ENCODE assay signal across 8 mouse cellular contexts in genomic region chr19:11820211-11820610, GRCm38 (mm10). TPM values are rescaled to one million over a fixed set of nuclear protein-coding genes. Genes with fewer than 3 reads are reported as not detected.
A peak's percentile ranks its signal among the peaks of the same experiment; 100 is the strongest.
DNase-seq lines count a peak whose midpoint lies in the region; ATAC-seq lines count a peak whose summit lies in the region.

No protein-coding gene starts in this region.

- H3K9me3 ChIP-seq in forebrain, embryonic 16.5 days (ENCODE audit: control insufficient read depth, low read length): no peaks in the 10 kb centered on the region

- peak overlapping the region; percentile 75 for H3K4me3 ChIP-seq in forebrain, embryonic 16.5 days (replicated peaks; ENCODE audit: low read length)

- peak; percentile 27 for DNase-seq in embryo, embryonic 11 days
- DNase-seq in embryo, embryonic 10 days (ENCODE audit: low spot score): no peak
- peak; percentile 63 for DNase-seq in ES-CJ7 (ENCODE audit: low read depth, low spot score)
- peak; percentile 23 for DNase-seq in lung, postnatal 36 days
- no peak for DNase-seq in spleen, adult 18-20 months
- DNase-seq in ovary, postnatal 14 days (ENCODE audit: low spot score): no peak
- DNase-seq in urinary bladder, postnatal 14 days (ENCODE audit: low spot score): no peak

- H3K27me3 ChIP-seq in forebrain, embryonic 16.5 days (replicated peaks; ENCODE audit: control insufficient read depth, insufficient read depth, low read length): peaks cover 22% of the 10 kb centered on the region

- no peaks in the 10 kb centered on the region for H3K36me3 ChIP-seq in forebrain, embryonic 16.5 days (ENCODE audit: control insufficient read depth, insufficient read depth)

- H3K4me2 ChIP-seq in forebrain, embryonic 16.5 days (ENCODE audit: low read length): peak overlapping the region; percentile 96

- no peak for ATAC-seq in forebrain, embryonic 16.5 days

- H3K9ac ChIP-seq in forebrain, embryonic 16.5 days (replicated peaks; ENCODE audit: low read depth, low read length): no peak overlapping the region

- 26% methylated on average over 6 of the region's 6 CpGs for WGBS in forebrain, embryonic 16.5 days

- H3K27ac ChIP-seq in forebrain, embryonic 16.5 days (ENCODE audit: low read length): no peak overlapping the region

- peaks cover 20% of the 10 kb centered on the region for H3K4me1 ChIP-seq in forebrain, embryonic 16.5 days (replicated peaks; ENCODE audit: control insufficient read depth, insufficient read depth, low read length)

RNA-seq across cellular contexts. Expression of gene Stx3, which starts 1.0 kb away (rescaled TPM):
- polyA plus RNA-seq in forebrain, embryonic 16.5 days (2015; fragmentation: Nextera tagmentation; extraction: Ambion mirVana): 10.5 and 14.9 TPM in 2 replicates

RNA-seq across cellular contexts. Expression of gene Olfr1417, which starts 18.8 kb away (rescaled TPM):
- not detected in 2 replicates for polyA plus RNA-seq in forebrain, embryonic 16.5 days (2015; fragmentation: Nextera tagmentation; extraction: Ambion mirVana)

RNA-seq across cellular contexts. Expression of gene Olfr1418, which starts 40.7 kb away (rescaled TPM):
- polyA plus RNA-seq in forebrain, embryonic 16.5 days (2015; fragmentation: Nextera tagmentation; extraction: Ambion mirVana): not detected in 2 replicates

RNA-seq across cellular contexts. Expression of gene Mrpl16, which starts 50.0 kb away (rescaled TPM):
- 39.7 and 42.4 TPM in 2 replicates for polyA plus RNA-seq in forebrain, embryonic 16.5 days (2015; fragmentation: Nextera tagmentation; extraction: Ambion mirVana)

RNA-seq across cellular contexts. Expression of gene Olfr1419, which starts 54.7 kb away (rescaled TPM):
- not detected in 2 replicates for polyA plus RNA-seq in forebrain, embryonic 16.5 days (2015; fragmentation: Nextera tagmentation; extraction: Ambion mirVana)

Comparison
In these comparisons a context has a peak if more than half of its experiments do, and no peak if none do; other contexts are left out.
1. DNase-seq: peak in embryo, embryonic 11 days (single experiment), ES-CJ7 (single experiment) and lung, postnatal 36 days (single experiment); none in embryo, embryonic 10 days (single experiment), spleen, adult 18-20 months (0 of 2), ovary, postnatal 14 days (single experiment) and urinary bladder, postnatal 14 days (single experiment).